Mouse (Mus musculus): ENCODE results near the gene Oxnad1. TPM values are rescaled to one million over a fixed set of nuclear protein-coding genes. Genes with fewer than 3 reads are reported as not detected.
"Not testable (repeated sequence)": the region's sequence is repeated elsewhere in the genome, so short reads cannot be mapped to it uniquely, and the experiment has no call there.

Oxnad1 gene
- polyA plus RNA-seq, 1 experiment from 2014 or later = 21.8 TPM

DNA sequence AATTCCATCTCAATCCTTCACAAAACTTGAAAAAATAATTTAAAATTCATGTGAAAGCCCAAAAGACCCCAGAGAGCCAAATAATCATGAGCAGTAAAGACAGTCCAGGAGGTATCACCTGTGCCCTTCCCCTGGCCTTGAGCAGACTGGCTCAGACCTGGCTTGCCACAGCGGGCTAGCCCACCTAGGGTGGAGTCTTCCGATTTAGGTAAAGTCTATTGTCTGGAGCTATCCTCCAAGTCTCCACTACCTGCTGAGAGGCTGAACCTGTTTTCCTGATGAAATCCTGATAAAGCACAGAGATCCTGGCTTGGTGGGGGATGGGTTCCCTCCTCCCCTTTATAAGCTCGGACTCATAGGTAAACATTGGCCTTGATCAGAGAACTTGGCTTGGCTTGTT lies 39.1 kb downstream of the Oxnad1 start:
- WGBS = 73% methylated on average over 3 of the region's 3 CpGs
- ATAC-seq (ENCODE audit: low read depth) = no peak
- Histone ChIP-seq H3K4me1 (replicated peaks) (no peaks in the 10 kb centered on the region), H3K9ac (no peak overlapping the region), H3K27me3 (no peaks in the 10 kb centered on the region), H3K4me2 (no peak overlapping the region), H3K27ac (replicated peaks) (no peak overlapping the region), H3K9me3 (no peaks in the 10 kb centered on the region), H3K4me3 (no peak overlapping the region), H3K36me3 (no peaks in the 10 kb centered on the region)

GRCm38 (mm10) chr14:32125256-32125655 lies 40.1 kb downstream of the Oxnad1 start:
- not testable (repeated sequence) for H3K27ac ChIP-seq (replicated peaks); H3K4me3 ChIP-seq; H3K27me3 ChIP-seq; H3K9ac ChIP-seq; ATAC-seq (ENCODE audit: low read depth); H3K4me2 ChIP-seq; H3K36me3 ChIP-seq; H3K9me3 ChIP-seq; H3K4me1 ChIP-seq (replicated peaks)
- 82% methylated on average over 5 of the region's 5 CpGs for WGBS

DNA sequence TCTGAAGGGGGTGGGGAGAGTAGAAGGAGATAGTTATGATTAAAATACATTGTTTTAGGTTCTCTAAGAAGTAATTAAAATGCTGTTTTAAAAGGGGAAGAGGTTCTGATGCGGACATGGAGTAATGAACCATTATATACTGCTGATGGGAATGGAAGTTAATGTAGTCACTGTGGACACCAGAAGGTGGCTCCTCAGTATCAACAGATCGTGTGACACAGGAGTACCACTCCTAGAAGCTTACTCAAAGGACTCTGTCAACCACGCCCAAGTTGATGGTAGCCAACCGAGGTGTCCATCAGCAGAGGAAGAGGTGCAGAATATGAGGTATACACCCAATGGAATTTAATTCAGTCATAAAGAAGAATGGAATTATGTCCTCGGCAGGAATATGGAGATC lies 43.2 kb downstream of the Oxnad1 start:
- no peak for ATAC-seq (ENCODE audit: low read depth)
- H3K27me3 ChIP-seq = no peaks in the 10 kb centered on the region
- no peaks in the 10 kb centered on the region for H3K4me1 ChIP-seq (replicated peaks)
- 85% methylated on average over 5 of the region's 5 CpGs for WGBS
- no peaks in the 10 kb centered on the region for H3K36me3 ChIP-seq
- H3K4me3 ChIP-seq = no peak overlapping the region
- no peak overlapping the region for H3K4me2 ChIP-seq
- no peak overlapping the region for H3K9ac ChIP-seq
- no peaks in the 10 kb centered on the region for H3K9me3 ChIP-seq
- H3K27ac ChIP-seq (replicated peaks) = no peak overlapping the region

DNA sequence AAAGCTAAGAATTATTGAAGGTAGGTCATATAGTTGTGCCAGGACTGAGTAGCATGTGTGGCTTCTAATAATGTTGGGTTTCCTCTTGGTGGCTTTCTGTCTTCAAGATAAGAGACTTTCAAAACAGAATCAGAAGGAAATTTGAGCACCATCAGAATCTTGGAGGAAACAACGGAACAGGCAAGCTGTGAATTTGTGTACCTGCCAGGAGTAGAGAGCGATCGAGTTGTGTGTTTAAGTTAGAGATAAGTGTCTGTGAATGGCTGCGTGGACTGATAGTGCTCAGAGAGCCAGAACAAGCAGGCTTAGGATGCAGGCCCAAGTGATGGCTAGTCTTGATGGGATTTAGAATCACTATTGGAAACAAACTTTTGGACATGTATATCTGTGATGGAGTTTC lies 46.7 kb downstream of the Oxnad1 start:
- no peak overlapping the region for H3K27ac ChIP-seq (replicated peaks)
- no peaks in the 10 kb centered on the region for H3K9me3 ChIP-seq
- WGBS = 86% methylated on average over 4 of the region's 4 CpGs
- H3K27me3 ChIP-seq = no peaks in the 10 kb centered on the region
- H3K4me3 ChIP-seq = no peak overlapping the region
- no peaks in the 10 kb centered on the region for H3K4me1 ChIP-seq (replicated peaks)
- H3K36me3 ChIP-seq = no peaks in the 10 kb centered on the region
- H3K9ac ChIP-seq = no peak overlapping the region
- H3K4me2 ChIP-seq = no peak overlapping the region
- ATAC-seq (ENCODE audit: low read depth) = no peak

DNA sequence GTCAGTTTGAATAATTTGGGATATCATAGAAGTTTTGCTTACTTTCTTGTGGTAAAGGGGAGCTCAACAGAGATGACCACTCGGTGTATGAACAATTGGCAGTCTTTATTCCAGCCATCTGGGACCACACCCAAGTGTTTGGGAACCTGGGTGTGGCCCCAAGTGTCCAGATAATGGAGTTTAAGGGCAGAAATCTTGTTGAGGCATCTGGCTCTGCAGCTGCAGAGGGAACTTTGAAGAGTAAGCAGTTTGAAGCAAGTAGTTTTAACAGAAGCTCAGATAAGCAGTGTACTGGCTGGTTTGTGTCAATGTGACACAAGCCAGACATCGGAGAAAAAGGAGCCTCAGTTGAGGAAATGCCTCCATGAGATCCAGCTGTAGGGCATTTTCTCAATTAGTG lies 49.1 kb downstream of the Oxnad1 start:
- Histone ChIP-seq H3K4me1 (replicated peaks) (no peaks in the 10 kb centered on the region), H3K4me3 (no peak overlapping the region), H3K27me3 (no peaks in the 10 kb centered on the region), H3K27ac (replicated peaks) (no peak overlapping the region), H3K36me3 (no peaks in the 10 kb centered on the region), H3K9me3 (no peaks in the 10 kb centered on the region), H3K9ac (no peak overlapping the region), H3K4me2 (no peak overlapping the region)
- ATAC-seq (ENCODE audit: low read depth) = no peak
- WGBS = 81% methylated on average over 2 of the region's 2 CpGs

DNA sequence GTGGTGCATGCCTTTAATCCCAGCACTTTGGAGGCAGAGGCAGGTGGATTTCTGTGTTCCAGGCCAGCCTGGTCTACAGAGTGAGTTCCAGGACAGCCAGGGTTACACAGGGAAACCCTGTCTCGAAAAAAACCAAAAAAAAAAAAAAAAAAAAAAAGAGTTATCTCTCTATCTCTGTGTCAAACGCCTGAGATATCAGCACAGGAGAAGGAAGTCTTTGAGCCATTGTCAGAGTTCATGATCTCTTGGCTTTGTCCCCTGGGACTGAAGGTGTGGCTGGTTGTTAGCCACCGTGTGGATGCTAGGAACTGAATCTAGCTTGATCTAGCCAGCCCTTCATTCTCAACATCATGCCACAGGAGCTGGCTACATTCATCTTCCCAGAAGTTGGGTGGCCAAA lies 51.3 kb downstream of the Oxnad1 start:
- not testable (repeated sequence) for H3K36me3 ChIP-seq; ATAC-seq (ENCODE audit: low read depth); H3K4me3 ChIP-seq; H3K9ac ChIP-seq; H3K4me1 ChIP-seq (replicated peaks); H3K27ac ChIP-seq (replicated peaks); H3K4me2 ChIP-seq; H3K27me3 ChIP-seq; H3K9me3 ChIP-seq
- WGBS = 69% methylated on average over 3 of the region's 3 CpGs

DNA sequence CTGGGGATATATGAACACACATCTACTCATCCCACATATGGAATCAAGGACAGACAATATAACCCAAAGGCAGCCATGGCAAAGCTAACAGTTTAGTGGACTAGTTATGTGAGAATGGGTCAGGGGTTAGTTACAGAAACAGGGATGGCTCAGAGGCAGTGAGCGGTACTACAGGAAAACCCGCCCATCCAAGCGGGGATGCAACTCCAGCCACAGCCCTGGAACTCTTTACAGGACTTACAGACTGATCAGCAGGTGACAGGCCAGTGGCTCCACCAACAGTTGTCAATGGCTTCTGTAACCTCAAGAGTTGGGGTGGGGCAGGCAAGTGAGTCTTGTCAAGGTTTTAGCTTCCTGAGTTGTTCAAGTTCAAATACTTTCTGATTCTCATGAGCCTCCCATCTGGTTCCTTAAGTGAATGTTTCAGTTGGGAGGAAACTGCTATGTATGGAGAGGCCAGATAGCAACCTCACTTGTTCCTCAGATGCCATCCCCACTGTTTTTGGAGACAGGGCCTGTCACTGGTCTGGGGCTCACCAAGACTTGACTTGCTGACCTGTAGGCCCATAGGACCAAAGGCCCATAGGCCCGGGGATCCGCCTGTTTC lies 55.3 kb downstream of the Oxnad1 start:
- no peak for ATAC-seq (ENCODE audit: low read depth)
- Histone ChIP-seq H3K4me1 (replicated peaks) (no peaks in the 10 kb centered on the region), H3K36me3 (no peaks in the 10 kb centered on the region), H3K9me3 (no peaks in the 10 kb centered on the region), H3K4me3 (no peak overlapping the region), H3K9ac (no peak overlapping the region), H3K27ac (replicated peaks) (no peak overlapping the region), H3K27me3 (no peaks in the 10 kb centered on the region), H3K4me2 (no peak overlapping the region)
- WGBS = 83% methylated on average over 5 of the region's 5 CpGs

DNA sequence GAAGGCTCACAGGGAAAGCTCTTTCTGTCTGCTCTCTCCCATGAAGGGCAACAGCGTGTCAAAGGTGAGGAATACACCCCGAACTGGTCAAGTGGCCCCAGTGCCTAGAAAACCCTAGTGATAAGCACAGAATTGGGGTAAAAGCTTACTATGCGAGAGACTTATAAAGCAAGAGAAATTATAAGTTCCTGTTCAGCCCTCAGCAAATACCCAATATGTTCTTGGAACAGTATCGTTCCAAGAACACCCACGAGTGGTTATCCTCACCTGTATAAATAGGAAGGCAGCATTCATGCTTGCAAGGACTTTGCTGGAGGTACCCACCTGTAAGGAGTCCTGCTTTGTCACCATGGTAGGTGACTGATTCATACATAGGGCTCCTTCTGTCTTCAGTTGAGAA lies 56.5 kb downstream of the Oxnad1 start, which contains the start of gene Msmb:
TSS of gene Msmb (plus strand) at position 301 of the 400 bp plus-strand sequence.
- H3K9ac ChIP-seq = no peak within 1 kb of the TSS
- H3K4me3 ChIP-seq = no peak within 1 kb of the TSS
- H3K4me1 ChIP-seq (replicated peaks) = no peaks in the 10 kb centered on the region
- WGBS = 88% methylated on average over 5 of the region's 5 CpGs
- H3K4me2 ChIP-seq = no peak within 1 kb of the TSS
- no peaks in the 10 kb centered on the region for H3K27me3 ChIP-seq
- no peaks in the 10 kb centered on the region for H3K9me3 ChIP-seq
- no peaks in the 10 kb centered on the region for H3K36me3 ChIP-seq
- no peak for ATAC-seq (ENCODE audit: low read depth)
- H3K27ac ChIP-seq (replicated peaks) = no peak within 1 kb of the TSS

GRCm38 (mm10) chr14:32144734-32145133 lies 59.6 kb downstream of the Oxnad1 start:
- H3K36me3 ChIP-seq = no peaks in the 10 kb centered on the region
- H3K4me2 ChIP-seq = no peak overlapping the region
- H3K4me1 ChIP-seq (replicated peaks) = no peaks in the 10 kb centered on the region
- no peak overlapping the region for H3K4me3 ChIP-seq
- ATAC-seq (ENCODE audit: low read depth) = no peak
- H3K27me3 ChIP-seq = no peaks in the 10 kb centered on the region
- no peak overlapping the region for H3K27ac ChIP-seq (replicated peaks)
- H3K9me3 ChIP-seq = peaks cover 9% of the 10 kb centered on the region; the same call in 1 of the 2 replicates
- H3K9ac ChIP-seq = no peak overlapping the region

DNA sequence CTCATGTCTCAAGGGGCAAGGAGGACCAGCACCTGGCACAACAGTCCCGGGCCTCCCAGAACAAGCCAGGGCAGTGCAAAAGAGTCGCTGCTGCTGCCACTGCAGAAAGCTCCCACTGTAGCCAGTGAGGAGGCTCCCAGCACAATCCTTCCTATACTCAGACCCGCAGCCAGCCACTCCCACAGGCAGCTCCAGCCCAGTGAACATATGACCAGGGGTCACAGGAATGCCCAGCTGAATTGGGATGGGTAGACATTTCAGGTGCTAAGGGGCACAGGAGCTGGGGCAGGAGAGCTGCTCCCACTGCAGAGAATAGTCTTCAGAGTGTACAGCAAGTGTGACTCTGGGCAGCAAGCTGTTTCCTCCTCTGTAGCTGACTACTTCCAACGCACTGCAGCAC lies 60.2 kb downstream of the Oxnad1 start:
- H3K9ac ChIP-seq = no peak overlapping the region
- no peak overlapping the region for H3K4me3 ChIP-seq
- WGBS = 81% methylated on average over 4 of the region's 4 CpGs
- no peak overlapping the region for H3K27ac ChIP-seq (replicated peaks)
- no peaks in the 10 kb centered on the region for H3K4me1 ChIP-seq (replicated peaks)
- no peaks in the 10 kb centered on the region for H3K27me3 ChIP-seq
- H3K4me2 ChIP-seq = no peak overlapping the region
- H3K9me3 ChIP-seq = peaks cover 9% of the 10 kb centered on the region; the same call in 1 of the 2 replicates
- ATAC-seq (ENCODE audit: low read depth) = no peak
- H3K36me3 ChIP-seq = no peaks in the 10 kb centered on the region

DNA sequence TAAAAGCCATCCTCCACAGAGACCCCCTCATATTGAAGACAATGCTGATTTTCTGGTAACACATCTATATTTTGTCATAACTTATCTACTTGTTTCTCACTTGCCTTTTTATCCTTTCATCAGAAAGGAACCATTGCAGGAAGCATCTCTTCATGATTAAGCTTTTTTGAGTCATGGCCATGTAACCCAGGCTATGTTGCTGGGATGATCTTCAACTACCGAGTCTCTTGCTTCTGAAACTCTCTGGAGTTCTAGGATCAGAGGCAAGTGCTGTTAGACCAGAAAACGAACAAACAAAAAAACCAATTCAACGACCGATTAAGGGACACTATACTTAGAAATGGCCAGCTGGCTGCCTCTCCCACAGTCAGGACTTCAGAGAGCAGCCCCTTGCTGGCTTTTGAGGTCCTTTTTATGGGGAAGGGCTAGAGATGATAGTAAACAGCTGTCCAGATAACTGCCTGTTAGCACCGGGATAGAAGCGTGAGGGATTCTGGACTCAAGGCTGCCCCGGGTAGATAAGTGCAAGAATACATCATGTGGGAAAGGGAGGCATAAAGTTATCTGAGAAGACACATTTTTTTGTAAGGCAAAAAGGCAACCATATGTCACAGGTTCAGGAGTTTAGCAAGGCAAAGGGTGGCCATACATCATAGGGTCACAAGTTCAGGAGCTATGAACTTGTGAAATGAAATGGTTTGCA lies 60.8 kb downstream of the Oxnad1 start:
- no peak overlapping the region for H3K27ac ChIP-seq (replicated peaks)
- no peak for ATAC-seq (ENCODE audit: low read depth)
- H3K9ac ChIP-seq = no peak overlapping the region
- H3K36me3 ChIP-seq = no peaks in the 10 kb centered on the region
- no peak overlapping the region for H3K4me3 ChIP-seq
- 87% methylated on average over 7 of the region's 7 CpGs for WGBS
- H3K4me1 ChIP-seq (replicated peaks) = no peaks in the 10 kb centered on the region
- H3K4me2 ChIP-seq = no peak overlapping the region
- H3K27me3 ChIP-seq = no peaks in the 10 kb centered on the region
- H3K9me3 ChIP-seq = peaks cover 9% of the 10 kb centered on the region; the same call in 1 of the 2 replicates

DNA sequence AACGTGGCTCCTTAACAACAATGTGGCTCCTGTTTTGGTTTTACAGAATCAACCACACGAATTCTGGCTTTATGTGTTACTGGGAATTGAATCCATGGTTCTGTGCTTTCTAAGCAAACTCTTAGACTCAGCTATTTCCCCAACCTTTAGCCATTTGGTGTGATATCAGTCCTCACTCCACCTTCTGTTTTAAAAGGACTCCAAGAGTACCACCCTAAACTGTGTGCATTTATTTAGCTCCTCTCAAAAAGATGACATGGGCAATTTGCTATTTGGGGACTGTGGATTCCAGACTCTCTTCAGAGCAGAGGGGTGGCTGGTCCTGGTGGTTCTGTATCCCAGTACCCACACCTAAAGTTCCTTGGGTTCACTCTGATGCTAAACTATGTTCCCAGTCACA lies 61.4 kb downstream of the Oxnad1 start:
- Histone ChIP-seq H3K36me3 (no peaks in the 10 kb centered on the region), H3K4me3 (no peak overlapping the region), H3K9ac (no peak overlapping the region), H3K27ac (replicated peaks) (no peak overlapping the region), H3K27me3 (no peaks in the 10 kb centered on the region), H3K9me3 (peaks cover 9% of the 10 kb centered on the region; the same call in 1 of the 2 replicates), H3K4me2 (no peak overlapping the region), H3K4me1 (replicated peaks) (no peaks in the 10 kb centered on the region)
- WGBS = 82% methylated on average over 2 of the region's 2 CpGs
- ATAC-seq (ENCODE audit: low read depth) = no peak

DNA sequence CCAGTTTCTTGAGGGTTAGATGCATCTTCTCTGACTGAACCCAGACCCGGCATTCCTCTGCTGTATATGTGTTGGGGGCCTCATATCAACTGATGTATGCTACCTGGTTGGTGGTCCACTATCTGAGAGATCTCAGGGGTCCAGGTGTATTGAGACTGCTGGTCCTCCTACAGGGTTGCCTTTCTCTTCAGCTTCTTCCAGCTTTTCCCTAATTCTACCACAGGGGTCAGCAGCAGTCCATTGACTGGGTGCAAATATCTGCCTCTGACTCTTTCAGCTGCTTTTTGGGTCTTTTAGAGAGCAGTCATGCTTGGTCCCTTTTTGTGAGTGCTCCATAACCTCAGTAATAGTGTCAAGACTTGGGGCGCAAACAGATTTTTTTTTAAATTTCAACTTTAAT lies 65.7 kb downstream of the Oxnad1 start:
- H3K4me1 ChIP-seq (replicated peaks) = no peaks in the 10 kb centered on the region
- no peak overlapping the region for H3K4me3 ChIP-seq
- H3K27me3 ChIP-seq = no peaks in the 10 kb centered on the region
- peaks cover 9% of the 10 kb centered on the region; the same call in 1 of the 2 replicates for H3K9me3 ChIP-seq
- H3K27ac ChIP-seq (replicated peaks) = no peak overlapping the region
- H3K36me3 ChIP-seq = no peaks in the 10 kb centered on the region
- WGBS = 94% methylated on average over 2 of the region's 2 CpGs
- no peak overlapping the region for H3K9ac ChIP-seq
- no peak for ATAC-seq (ENCODE audit: low read depth)
- no peak overlapping the region for H3K4me2 ChIP-seq
